Mouse (Mus musculus) midbrain, embryonic 14.5 days (tissue): ENCODE measurements at regions not wholly inside any gene's neighbourhood (a gene's known extent, or its start where the extent isn't known, plus 50 kb on each side); places are given as distances from the start of the nearest gene placed in this dataset.

Source experiments
- ATAC-seq: fragments of 200-750 bp; cut with Nextera tagmentation; 2 replicates; pipeline ENCODE4 v1.8.0; 2017; ENCODE audit warnings: moderate number of reproducible peaks, moderate library complexity; ENCODE audit not compliant: low FRiP score, low TSS enrichment
- DNase-seq: peaks from one replicate; pipeline ENCODE4 v3.0.0-alpha.2; 2015
- H3K27ac ChIP-seq: fragments of 300-500 bp; sonication (generic); replicated peaks from 2 replicates; pipeline ENCODE4 v1.5.1; 2014; ENCODE audit warnings: mild to moderate bottlenecking, low read depth, low read length, moderate library complexity
- H3K27me3 ChIP-seq: fragments of 300-500 bp; sonication (generic); 2 replicates; pipeline ENCODE4 v1.6.1; 2014; ENCODE audit warnings: low read length, control low read depth, mixed read lengths; ENCODE audit not compliant: control insufficient read depth, insufficient read depth
- H3K36me3 ChIP-seq: fragments of 300-500 bp; sonication (generic); 2 replicates; pipeline ENCODE4 v1.6.1; 2014; ENCODE audit warnings: low read length, control low read depth; ENCODE audit not compliant: control insufficient read depth, insufficient read depth
- H3K4me1 ChIP-seq: fragments of 300-500 bp; sonication (generic); 2 replicates; pipeline ENCODE4 v1.6.1; 2014; ENCODE audit warnings: mild to moderate bottlenecking, antibody characterized with exemption, low read length, control low read depth; ENCODE audit not compliant: control insufficient read depth, insufficient read depth
- H3K4me2 ChIP-seq: fragments of 300-500 bp; sonication (generic); 2 replicates; pipeline ENCODE4 v1.6.1; 2014; ENCODE audit warnings: mild to moderate bottlenecking, low read length, moderate library complexity
- H3K4me3 ChIP-seq: fragments of 300-500 bp; sonication (generic); replicated peaks from 2 replicates; pipeline ENCODE4 v1.5.1; 2014; ENCODE audit warnings: low read depth, low read length
- H3K9ac ChIP-seq: fragments of 300-500 bp; sonication (generic); replicated peaks from 2 replicates; pipeline ENCODE4 v1.6.1; 2014; ENCODE audit warnings: mild to moderate bottlenecking, low read length, moderate library complexity
- H3K9me3 ChIP-seq: fragments of 300-500 bp; sonication (generic); 2 replicates; pipeline ENCODE4 v1.6.1; 2016; ENCODE audit warnings: low read length, control low read depth, mixed read lengths; ENCODE audit not compliant: control insufficient read depth
- WGBS: fragments of 180-500 bp; shearing (Covaris S2); extraction: QIAGEN DNeasy Blood & Tissue Kit; methylation state at CpG from one replicate; pipeline ENCODE4 v1.1.7; 2014; 5-methylcytosine and 5-hydroxymethylcytosine counted together

DNA sequence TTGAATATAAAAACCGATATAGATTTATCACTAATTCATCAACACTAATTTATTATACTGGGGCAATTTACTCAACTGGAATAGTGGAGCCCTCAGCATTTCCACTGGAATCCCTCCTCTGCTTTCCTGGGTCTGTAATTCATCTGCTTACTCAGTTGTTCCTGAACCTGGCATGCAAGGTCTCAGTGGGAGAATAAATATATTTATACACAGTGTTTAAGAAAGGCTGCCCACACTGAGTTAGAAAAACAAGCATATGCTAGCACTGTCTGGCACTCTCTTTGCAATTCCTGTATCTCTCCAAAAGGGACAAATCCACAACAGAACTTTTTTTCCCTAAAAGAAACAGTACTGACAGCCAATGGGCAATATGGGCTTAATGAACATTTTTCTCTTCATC lies 100.1 kb upstream of the Gm10192 start:
- Histone ChIP-seq H3K4me2 (no peak overlapping the region), H3K27me3 (no peaks in the 10 kb centered on the region), H3K36me3 (no peaks in the 10 kb centered on the region), H3K4me1 (no peaks in the 10 kb centered on the region), H3K4me3 (no peak overlapping the region), H3K27ac (no peak overlapping the region), H3K9ac (no peak overlapping the region), H3K9me3 (no peaks in the 10 kb centered on the region)
- no peak for ATAC-seq
- DNase-seq, result no peak
- WGBS, result 96% methylated on average over 1 of the region's 1 CpGs

DNA sequence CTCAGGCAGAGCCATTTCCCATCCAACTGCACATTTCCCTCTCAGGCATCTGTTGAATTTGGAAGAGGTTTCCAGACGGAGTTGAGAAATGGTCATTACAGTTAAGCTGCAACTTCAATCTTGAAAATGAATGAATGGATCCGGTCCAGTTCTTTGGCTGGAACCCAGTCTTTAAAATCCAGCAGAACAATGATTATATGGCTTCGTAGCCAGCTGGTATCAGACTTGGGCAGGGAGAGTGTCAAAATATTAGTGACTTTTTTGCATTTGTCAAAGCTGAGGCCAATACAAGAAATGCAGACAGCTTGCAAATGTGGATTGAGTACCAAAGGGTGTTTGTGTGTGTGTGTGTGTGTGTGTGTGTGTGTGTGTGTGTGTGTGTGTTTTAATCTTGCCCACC lies 99.7 kb upstream of the Gm10192 start:
- H3K4me1 ChIP-seq, result no peaks in the 10 kb centered on the region
- no peaks in the 10 kb centered on the region for H3K36me3 ChIP-seq
- no peak overlapping the region for H3K27ac ChIP-seq
- H3K4me2 ChIP-seq, result no peak overlapping the region
- WGBS, result 66% methylated on average over 3 of the region's 3 CpGs
- no peak overlapping the region for H3K9ac ChIP-seq
- no peak overlapping the region for H3K4me3 ChIP-seq
- H3K27me3 ChIP-seq, result no peaks in the 10 kb centered on the region
- DNase-seq (no peak), ATAC-seq (no peak)
- H3K9me3 ChIP-seq, result no peaks in the 10 kb centered on the region

GRCm38 (mm10) chr4:97281126-97281779 lies 98.3 kb upstream of the Gm10192 start:
- Histone ChIP-seq H3K4me2 (no peak overlapping the region), H3K4me3 (no peak overlapping the region), H3K27ac (no peak overlapping the region), H3K9me3 (no peaks in the 10 kb centered on the region), H3K27me3 (no peaks in the 10 kb centered on the region), H3K36me3 (no peaks in the 10 kb centered on the region), H3K4me1 (no peaks in the 10 kb centered on the region), H3K9ac (no peak overlapping the region)
- 57% methylated on average over 4 of the region's 4 CpGs for WGBS
- ATAC-seq (peak; percentile 37), DNase-seq (no peak)

DNA sequence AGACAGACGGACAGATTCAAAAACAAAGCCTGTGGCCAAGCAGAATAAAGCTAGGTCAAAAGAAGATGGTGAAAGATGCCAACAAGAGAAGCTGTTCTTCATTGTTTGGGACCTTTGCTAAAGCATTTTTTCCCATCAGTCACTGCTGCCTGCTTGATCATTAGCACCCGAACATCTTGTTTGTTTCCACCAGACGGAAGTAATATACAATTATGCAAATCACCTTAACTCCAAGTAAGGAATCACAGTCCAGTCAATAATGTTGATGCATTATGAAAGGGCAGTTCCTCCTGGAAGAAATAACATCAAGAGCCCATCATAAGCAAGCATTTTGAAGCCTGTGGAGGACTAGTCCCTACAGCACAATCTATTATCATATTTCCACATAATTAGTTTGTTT lies 97.7 kb upstream of the Gm10192 start:
- no peak; the same call in 1 of the 2 replicates for ATAC-seq
- Histone ChIP-seq H3K9ac (no peak overlapping the region), H3K27me3 (no peaks in the 10 kb centered on the region), H3K4me3 (no peak overlapping the region), H3K36me3 (no peaks in the 10 kb centered on the region), H3K9me3 (no peaks in the 10 kb centered on the region), H3K4me1 (no peaks in the 10 kb centered on the region), H3K4me2 (no peak overlapping the region), H3K27ac (no peak overlapping the region)
- WGBS, result 50% methylated on average over 3 of the region's 3 CpGs
- DNase-seq, result no peak

DNA sequence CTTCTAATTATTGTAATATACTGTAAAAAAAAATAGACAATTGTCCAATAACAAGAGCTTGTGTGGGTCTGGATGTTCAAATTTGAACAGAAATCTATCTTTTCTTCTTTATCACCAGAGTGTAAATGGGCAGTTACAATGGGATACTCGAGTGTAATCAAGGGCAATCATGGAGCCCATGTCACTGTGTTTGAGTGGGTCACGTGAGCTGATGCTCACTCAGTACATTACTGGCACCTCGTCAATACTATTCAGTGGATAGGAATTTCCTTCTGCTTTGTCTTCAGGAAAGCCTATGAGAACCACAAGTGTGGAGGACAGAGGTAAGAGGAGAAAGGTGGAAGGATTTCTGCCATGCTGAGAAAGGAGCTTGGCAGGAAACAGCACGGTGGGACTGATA lies 54.0 kb upstream of the Gm10192 start:
- Histone ChIP-seq H3K4me3 (no peak overlapping the region), H3K27me3 (no peaks in the 10 kb centered on the region), H3K9me3 (no peaks in the 10 kb centered on the region), H3K4me1 (0 out of 2 replicates have a peak, but pooled peaks cover 4% of the 10 kb centered on the region), H3K27ac (no peak overlapping the region), H3K9ac (no peak overlapping the region), H3K4me2 (no peak overlapping the region), H3K36me3 (no peaks in the 10 kb centered on the region)
- ATAC-seq, result no peak
- no peak for DNase-seq
- 80% methylated on average over 4 of the region's 4 CpGs for WGBS

- Histone ChIP-seq H3K36me3 (no peaks in the 10 kb centered on the region), H3K27me3 (no peaks in the 10 kb centered on the region), H3K4me3 (no peak overlapping the region), H3K9me3 (no peaks in the 10 kb centered on the region), H3K4me2 (no peak overlapping the region), H3K4me1 (0 out of 2 replicates have a peak, but pooled peaks cover 4% of the 10 kb centered on the region), H3K27ac (0 out of 2 replicates have a peak overlapping the region, but pooled peaks have one; percentile 17), H3K9ac (no peak overlapping the region)
- peak; percentile 58; the same call in 1 of the 2 replicates for ATAC-seq
- no peak for DNase-seq
- 27% methylated on average over 1 of the region's 1 CpGs for WGBS
Observed at GRCm38 (mm10) chr4:97236384-97236783, 53.4 kb upstream of the Gm10192 start.

DNA sequence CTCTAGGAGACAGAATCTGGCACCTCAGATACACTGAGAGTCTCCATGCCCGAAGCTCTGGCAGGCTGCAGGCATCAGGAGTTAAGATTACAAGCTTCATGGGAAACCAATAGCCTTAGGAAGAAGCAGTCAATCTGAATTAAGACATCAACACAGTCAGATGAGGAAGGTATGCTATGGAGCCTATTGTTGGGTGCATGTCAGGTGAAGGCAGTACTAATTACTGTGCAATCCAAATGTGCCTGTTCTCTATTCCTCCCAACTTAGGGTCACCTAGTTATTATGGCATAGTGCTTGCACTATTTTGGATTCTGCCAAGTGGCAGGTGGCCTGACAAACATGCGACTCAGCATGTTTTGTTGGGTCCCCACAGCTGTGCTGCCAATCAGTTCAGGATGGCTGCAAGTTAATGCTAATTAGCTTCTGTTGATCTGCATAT lies 53.0 kb upstream of the Gm10192 start:
- H3K4me1 ChIP-seq, result 0 out of 2 replicates have a peak, but pooled peaks cover 4% of the 10 kb centered on the region
- no peaks in the 10 kb centered on the region for H3K36me3 ChIP-seq
- peak; percentile 64 for DNase-seq
- peak overlapping the region; percentile 17; the same call in 1 of the 2 replicates for H3K27ac ChIP-seq
- no peak overlapping the region for H3K9ac ChIP-seq
- H3K9me3 ChIP-seq, result no peaks in the 10 kb centered on the region
- no peak overlapping the region for H3K4me2 ChIP-seq
- peak; percentile 86 for ATAC-seq
- H3K4me3 ChIP-seq, result no peak overlapping the region
- no peaks in the 10 kb centered on the region for H3K27me3 ChIP-seq
- 18% methylated on average over 2 of the region's 2 CpGs for WGBS
